Mouse (Mus musculus): ENCODE results near the gene Myh4.

Myh4 gene

DNA sequence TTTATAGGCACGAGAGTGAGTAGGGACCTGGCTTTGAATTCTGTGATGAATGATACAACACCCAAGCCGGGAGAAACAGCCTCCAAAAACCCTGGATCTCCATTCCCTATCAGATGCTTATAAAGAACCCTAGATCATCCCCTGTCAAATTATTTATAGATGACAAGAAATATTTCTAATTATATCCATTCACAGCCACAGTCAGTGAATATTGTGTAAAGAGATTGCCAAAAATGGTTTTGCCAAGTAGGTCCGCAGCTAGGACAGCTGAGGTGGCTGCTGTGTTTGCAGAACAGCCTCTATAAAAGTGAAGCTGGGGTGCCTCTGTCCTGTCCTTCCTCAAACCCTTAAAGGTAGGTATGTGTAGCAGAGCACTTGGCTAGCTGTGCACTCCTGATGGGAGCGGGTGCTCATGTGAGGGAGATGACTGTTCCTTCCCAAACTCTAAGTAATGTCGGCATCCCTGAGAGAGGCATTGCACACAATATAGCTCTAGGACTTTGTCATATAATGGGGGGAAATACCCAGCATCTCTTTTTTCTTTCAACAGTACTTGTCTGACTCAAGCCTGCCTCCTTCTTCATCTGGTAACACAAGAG lies at the start of gene Myh4:
TSS of gene Myh4 (plus strand) at position 549 of the 599 bp plus-strand sequence.
- DNase-seq: no peak

DNA sequence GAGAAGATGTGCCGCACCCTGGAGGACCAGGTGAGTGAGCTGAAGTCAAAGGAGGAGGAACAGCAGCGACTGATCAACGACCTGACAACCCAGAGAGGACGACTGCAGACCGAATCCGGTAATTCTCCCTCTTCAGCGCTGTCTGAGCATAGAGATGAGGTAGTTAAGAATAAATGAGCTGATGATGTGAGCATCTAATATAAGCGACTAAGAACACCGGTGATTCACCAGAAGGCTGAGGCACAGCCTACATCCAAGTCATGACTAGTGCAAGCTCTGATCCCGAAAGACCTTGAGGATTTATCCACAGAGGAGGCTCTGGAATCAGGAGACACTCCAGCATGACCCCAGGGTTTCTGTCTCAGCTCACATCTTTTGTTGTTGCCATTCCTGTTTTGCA lies 47.5 kb upstream of the Myh4 start:
- DNase-seq: no peak

DNA sequence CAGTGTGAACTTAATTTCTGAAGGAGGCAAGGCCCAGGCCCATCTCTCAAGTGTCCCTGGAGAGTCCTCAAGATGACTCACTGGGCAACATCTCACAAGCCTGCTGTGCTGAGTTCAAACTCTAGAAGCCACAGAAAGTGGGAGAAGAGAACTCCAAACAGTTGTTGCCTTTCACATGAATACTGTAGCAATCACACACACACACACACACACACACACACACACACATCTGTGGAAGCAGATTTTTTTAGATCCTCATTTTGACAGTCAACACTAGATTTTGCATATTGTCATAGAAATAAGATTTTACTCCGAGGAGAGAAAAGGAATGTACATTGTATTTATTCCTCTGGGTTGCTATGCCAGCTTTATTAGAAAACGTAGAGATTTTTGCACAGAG lies 47.0 kb upstream of the Myh4 start:
- DNase-seq: no peak

DNA sequence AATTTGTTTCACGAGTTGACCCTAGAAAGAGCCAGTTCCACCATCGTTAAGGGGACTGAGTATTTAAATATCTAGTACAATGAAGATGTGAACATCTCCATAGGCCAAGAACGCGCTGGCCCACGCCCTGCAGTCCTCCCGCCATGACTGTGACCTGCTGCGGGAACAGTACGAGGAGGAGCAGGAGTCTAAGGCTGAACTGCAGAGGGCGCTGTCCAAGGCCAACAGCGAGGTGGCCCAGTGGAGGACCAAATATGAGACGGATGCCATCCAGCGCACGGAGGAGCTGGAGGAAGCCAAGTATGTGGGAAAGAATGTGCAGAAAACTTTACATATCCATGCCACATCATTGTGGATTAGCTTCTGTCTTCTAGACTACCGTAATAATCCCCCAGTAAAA lies 46.3 kb upstream of the Myh4 start:
- DNase-seq: no peak

DNA sequence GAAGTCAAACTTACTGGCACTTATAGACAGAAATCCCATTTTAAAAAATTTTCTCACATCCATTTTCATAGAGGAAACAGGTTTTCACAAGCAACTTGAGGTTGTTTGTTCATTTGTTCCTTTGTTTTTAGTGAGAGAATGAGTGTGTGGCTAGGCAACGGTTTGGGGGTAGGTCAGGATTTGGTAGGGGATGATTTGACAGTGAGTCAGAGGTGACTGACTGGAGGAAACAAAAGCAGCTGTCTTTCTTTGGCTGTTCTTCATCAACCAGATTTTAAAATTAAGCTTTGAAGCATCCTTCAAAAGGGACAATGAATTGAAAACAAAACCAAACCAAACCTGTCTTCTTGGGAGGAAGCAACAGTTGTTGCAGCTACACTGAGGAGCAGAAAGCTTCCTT lies 38.5 kb upstream of the Myh4 start:
- DNase-seq: no peak

DNA sequence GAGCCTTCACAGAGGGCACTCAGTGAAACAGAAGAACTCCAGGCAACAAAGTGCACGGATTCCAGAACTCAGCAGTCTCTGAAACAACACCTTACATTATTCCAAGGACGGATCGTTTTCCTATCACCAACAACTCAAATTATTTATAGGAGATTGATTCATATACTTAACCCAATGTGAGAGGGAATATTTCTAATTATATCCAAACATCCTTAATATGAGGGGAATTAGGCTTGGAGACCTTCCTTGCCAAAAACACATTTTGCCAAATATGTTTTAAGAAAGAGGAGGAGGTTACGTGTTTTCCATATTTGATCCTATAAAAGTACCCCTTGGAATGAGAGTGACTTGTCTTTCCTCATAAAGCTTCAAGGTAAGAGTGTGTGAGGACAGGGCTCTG lies 38.1 kb upstream of the Myh4 start, which contains the start of gene Myh1:
TSS of gene Myh1 (plus strand) at position 301 of the 400 bp plus-strand sequence.
- no peak for DNase-seq

DNA sequence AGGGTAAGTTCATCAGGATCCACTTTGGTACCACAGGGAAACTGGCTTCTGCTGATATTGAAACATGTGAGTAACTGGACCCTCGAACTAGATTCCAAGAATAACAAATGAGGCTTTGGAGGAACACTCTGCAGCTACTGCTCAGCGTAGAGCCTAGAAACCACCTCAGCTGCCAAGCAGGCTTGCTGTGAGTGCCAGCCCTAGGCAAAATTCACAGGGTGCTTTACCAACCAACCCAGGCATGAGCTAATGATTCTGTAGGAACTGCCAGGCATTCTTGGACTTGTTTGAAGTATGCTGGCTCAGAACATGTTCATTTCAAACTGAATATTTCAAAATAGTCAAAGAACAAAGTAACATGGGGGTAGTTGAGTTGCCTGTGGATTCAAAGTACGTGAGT lies 33.1 kb upstream of the Myh4 start:
- no peak for DNase-seq

DNA sequence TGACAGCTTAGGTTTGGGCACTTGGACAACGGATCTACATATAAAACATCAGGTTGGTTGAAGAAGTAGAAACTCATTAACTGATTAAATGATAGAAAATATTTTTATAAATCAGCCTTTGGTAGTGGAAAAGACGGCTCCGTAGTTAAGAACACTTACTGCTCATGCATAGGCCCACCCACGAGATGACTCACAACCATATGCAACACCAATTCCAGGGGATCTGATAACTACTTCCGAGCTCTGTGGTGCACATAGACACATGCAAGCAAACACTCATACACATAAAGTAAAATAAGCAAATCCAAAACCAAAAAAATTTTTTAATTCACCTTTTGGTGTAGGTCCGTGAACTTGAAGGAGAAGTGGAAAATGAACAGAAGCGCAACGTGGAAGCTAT lies 16.0 kb upstream of the Myh4 start:
- no peak for DNase-seq

DNA sequence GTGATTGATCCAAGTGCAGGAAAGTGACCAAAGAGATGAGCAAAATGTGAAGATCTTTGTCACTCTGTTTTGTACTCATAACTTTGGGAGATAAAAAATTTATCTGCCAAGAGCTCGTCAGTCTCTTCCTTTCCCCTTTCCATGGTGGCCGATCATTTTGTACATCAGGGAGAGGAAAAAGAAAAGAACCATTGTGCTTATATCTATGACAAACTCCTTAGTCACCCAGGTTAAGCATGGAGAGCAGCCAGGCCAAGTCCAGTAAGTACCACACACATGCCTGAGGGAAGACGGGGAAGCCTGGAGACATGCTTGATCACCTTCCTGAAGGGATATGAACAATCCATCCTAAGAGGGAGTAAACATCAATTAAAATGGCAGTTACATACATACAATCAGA lies 13.4 kb upstream of the Myh4 start:
- DNase-seq: no peak

DNA sequence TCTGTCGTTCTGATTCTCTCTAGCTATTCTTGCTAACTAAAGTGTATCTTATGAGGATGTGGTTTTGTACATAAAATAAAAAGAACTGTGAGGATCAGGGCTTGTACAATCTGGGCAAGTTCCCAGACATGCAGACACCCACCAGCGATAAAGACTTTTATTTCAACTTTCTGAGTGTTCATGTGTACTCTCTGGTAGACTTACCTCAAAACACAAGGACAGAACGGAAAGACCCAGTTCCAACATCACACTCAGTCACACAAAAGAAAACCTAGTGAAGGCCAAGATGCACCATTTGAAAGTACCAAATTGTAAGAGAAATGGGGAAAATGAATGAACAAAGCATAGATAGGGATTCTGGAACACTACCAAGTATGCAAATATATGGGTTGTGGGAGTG lies 9.1 kb upstream of the Myh4 start:
- DNase-seq: no peak

DNA sequence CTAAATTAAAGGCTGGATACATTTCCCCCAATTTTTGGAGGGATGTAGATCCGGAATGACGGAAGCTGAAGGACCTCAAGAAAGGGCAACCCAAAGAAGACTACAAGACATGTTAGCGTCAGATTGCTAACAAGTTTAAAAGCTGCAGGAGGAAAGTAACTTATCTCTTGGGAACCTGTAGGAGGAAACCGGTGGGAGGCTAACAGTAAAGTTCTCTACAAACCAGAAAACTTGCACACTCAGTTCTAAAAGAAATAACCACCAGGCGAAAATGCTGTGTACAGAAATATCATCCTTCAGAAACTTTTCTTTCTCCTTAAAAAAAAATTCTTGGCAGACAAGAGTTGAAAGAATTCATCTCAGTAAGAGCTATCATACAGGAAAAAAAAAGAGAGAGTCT lies 8.7 kb upstream of the Myh4 start:
- DNase-seq: no peak

DNA sequence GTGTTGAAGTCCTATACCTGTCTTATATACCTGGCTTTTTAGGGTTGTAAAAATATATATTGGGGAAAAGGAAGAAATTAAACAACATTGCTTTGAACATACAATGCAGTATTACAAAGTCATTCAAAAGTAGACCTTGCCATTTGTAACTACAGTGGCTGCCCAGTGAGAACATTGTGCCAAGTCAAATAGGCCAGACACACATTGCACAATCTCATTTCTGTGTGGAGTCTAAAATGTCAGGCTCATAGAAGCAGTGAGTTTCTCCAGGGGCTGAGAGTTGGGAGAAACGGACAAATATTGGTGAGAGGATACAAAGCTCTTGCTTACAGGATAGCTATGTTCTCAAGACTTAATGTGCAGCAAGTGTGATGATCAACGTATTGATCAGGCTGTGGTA lies 7.9 kb upstream of the Myh4 start:
- peak in 1 of 2 experiments; percentile 9 for DNase-seq

DNA sequence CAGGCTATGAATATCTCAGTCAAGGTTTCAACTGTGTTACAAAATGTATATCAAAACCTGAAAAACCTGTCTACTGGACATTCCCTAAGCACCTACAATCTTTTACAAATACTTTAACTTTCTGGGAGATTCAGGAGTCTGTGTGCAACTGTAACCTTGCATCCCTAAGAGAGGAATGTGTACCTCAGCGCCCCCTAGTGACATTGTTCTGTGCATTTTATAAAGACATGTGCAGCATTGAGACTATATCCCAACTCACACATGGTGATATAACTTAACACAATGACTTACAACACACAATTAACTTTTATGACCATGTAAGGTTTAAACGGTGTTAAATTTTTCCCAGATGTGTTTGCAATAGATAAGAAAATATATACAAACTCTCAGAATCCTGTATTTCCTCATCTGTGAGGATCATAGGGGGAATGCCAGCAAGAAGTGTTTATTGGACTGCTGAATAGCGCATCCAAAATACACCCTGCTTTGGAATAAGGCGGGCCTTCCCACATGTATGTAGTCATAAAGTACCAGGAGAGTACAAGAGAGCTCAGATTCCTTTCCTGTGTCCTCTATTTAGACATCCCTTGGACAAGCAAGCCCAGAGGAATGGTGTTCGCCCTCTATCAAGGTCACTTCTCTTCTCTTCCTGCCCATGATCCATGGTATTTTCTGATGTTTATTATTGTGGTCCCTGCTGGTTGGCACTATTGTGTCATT lies 2.0 kb upstream of the Myh4 start:
- peak in 1 of 2 experiments; percentile 44 for DNase-seq

DNA sequence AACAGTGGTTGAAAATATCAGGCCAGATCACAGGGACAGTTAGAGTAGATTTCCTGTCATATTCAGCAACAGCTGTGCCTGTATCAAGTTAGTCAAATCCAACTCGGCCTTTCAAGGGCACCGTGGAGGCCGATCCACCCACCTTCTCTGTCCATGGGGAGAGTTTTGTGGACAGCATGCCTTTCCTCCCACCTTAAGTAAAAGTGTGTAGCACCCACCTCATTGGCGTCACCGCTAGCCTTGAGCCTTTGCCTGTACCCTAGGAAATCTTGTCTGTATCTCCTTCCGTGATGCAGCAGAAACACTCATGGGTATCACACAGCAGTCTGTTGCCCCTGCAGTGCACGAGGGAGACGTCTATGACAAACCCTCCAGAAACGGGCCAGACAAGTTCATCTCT lies 1.0 kb upstream of the Myh4 start:
- no peak for DNase-seq

DNA sequence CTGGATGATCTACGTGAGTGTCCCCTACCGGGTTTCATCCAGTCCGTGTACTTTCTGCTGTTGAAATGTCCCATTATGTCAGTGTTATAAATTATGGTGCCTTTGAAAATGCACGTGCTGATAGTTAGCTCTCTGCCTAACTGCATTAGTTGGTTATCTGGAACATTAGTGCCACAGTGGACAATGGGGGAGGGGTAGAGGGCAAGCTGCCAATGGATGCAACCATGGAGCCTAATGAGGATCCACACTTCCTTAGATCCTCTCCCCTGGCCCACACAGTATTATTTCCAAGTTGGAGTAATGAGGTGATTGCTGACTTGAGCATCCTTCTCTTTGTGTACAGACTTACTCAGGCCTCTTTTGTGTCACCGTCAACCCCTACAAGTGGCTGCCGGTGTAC lies 3.2 kb downstream of the Myh4 start:
- DNase-seq: no peak

DNA sequence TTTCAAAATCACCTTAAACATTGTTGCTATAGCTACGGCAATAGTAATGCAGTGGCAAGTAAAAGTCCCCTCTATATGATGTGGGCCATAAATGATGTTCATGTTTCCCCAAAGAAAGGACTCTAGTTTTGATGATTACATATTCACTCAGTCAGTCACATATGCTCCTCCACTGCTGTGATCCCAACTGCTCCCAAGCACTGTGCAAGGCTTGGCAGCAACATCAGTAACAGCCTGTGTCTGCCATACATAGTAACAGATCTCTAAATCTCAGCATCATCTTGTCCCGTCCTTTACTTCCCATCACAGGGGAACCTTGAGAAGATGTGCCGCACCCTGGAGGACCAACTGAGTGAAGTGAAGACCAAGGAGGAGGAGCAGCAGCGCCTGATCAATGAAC lies 15.9 kb downstream of the Myh4 start:
- DNase-seq: no peak

DNA sequence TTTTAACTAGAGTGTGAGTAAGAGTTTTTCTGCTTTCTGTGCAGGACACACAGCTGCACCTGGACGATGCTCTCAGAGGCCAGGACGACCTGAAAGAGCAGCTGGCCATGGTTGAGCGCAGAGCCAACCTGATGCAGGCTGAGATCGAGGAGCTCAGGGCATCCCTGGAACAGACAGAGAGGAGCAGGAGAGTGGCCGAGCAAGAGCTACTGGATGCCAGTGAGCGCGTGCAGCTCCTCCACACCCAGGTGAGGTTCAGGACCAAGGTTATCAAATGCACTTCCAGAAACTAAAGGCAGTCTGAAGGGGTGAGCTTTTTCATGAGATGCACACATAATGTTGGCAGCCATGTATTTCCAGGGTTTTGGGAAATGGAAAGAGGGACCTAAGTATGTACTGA lies 19.2 kb downstream of the Myh4 start:
- no peak for DNase-seq

DNA sequence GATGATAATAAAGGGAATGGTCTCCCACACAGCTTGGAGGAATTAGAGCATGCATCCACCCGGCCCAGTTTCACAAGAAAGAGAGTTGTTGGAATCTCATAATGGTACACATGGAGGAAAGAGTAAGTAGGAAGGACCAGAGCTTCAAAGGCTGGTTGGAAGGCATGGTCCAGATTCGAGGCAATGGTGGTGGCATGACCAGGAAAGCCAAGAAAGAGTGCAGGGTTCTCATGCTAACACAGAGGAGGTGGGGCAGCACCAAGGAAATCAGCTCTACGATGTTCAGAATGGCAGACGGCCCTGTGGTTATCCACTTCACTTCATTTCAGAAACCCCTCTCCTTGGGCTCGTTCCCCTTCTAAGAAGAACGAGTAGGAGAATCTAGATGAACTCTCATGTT lies 23.1 kb downstream of the Myh4 start:
- no peak for DNase-seq

DNA sequence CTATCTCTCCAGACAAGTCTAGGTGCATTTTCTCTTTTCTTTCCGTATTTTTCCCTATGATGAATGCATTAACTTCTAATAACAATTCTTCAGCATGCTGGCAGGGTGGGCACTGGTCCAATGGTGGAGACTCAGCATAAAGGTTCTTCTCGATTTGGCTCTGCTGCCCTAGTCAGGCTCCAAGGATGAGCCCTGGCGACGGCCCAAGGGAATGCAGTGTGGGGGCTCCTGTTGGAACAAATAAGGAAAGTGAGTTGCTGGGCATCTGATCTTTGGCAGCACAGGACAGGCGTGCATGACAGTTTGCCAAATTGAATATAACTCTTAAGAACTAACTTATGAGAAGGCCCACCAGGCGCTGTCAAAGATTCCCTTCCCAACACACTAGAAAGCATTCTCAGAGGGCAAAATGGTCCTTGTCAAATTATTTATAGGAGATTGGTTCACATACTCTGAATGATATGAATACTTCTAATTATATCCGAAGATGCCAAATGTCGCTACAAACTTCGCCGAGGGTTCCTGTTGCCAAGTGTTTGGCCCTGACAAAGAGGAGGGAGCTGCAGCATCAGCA lies 38.9 kb downstream of the Myh4 start, which contains the start of gene Myh8:
TSS of gene Myh8 (plus strand) at position 524 of the 574 bp plus-strand sequence.
- DNase-seq: peak; percentile 9 to 46

DNA sequence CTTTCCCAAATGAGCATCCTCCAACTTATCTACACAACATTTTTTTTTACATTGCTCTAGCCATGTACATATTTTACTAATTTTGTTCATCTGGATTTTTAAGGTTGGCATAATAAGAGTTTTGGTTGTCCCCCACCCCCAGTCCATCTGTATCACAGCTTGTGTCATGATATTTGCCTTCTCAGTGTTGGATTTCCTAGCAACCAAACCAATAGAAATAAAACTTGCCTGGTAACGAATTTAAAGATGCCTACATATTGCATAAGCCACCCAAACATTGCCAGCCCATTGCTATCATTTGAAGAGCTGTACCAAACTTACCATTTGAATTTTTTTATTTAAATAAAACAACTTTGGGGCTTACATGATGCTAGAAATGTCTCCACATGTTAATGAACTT lies 55.6 kb downstream of the Myh4 start:
- no peak for DNase-seq
